Mouse (Mus musculus): ENCODE measurements at regions not wholly inside any gene's neighbourhood (a gene's known extent, or its start where the extent isn't known, plus 50 kb on each side); places are given as distances from the start of the nearest gene placed in this dataset.

DNA sequence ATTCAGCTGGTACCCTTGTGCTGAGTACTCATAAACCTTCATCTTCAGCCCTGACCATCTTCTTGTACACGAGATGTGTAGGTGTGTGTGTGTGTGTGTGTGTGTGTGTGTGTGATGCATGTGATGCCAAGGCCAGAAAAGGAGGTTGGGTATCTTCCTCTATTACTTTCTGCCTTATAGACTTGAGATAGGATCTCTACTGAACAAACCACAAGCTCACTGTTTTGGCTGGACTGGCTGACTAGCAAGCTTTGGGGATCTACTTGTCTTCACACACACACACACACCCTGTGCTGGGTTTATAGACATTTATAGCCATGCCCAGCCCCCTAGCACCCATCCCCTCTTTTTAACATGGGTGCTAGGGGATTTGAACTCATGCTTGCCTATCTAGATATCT lies 79.4 kb upstream of the Egln3 start:
- no peaks in the 10 kb centered on the region for H3K27me3 ChIP-seq (ENCODE audit: control insufficient read depth, insufficient read depth, low read length, poor library complexity, severe bottlenecking)
- no peak overlapping the region for H3K27ac ChIP-seq (ENCODE audit: insufficient read depth, low read length)
- no peak overlapping the region for H3K4me3 ChIP-seq (ENCODE audit: low read depth, low read length)
- TF ChIP-seq POLR2A (IDR thresholded peaks at IDR 0.05; ENCODE audit: insufficient read depth, low read length) (no peak), EP300 (IDR thresholded peaks at IDR 0.05; ENCODE audit: insufficient read depth, low read depth, low read length) (no peak), CTCF (IDR thresholded peaks at IDR 0.05; ENCODE audit: low read depth, low read length) (no peak)
- H3K36me3 ChIP-seq (ENCODE audit: control insufficient read depth, insufficient read depth, low read length, poor library complexity, severe bottlenecking): no peaks in the 10 kb centered on the region
- H3K9me3 ChIP-seq (replicated peaks; ENCODE audit: control insufficient read depth, insufficient read depth, low read length, poor library complexity, severe bottlenecking): no peaks in the 10 kb centered on the region
- H3K4me1 ChIP-seq (ENCODE audit: control insufficient read depth, insufficient read depth, low read length): no peaks in the 10 kb centered on the region
- H3K9ac ChIP-seq (ENCODE audit: low read depth, poor library complexity, severe bottlenecking): no peak overlapping the region

DNA sequence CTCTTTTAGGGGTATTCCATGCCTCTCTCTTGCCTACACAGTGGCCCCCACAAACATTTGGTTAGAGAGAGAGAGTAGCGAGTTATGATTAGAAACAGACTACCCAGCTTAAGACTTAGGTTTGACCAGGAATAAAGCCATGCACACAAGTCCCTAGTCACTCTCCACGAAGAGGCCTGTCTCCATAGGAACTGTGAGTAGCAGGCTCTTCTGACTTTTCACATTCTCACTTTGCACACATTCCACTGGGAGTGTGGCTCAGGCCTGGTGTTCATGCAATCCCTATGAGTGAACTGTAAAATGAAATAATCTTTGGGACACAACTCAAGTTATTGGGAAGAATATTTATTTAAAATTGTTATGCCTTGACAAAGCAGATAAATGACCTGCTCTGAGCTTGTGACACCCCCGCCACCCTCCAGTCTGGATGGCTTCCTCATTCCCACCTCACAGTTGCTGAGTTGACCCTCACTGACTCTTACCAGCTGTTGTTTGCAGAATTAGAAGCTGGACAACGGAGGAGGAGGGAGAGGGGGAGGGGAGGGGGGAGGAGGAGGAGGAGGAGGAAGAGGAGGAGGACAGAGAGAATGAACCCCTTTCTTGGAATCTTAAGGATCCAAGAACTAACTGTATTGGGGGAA lies 78.7 kb upstream of the Egln3 start:
- Histone ChIP-seq H3K9ac (ENCODE audit: low read depth, poor library complexity, severe bottlenecking) (no peak overlapping the region), H3K4me3 (ENCODE audit: low read depth, low read length) (no peak overlapping the region), H3K27me3 (ENCODE audit: control insufficient read depth, insufficient read depth, low read length, poor library complexity, severe bottlenecking) (no peaks in the 10 kb centered on the region), H3K27ac (ENCODE audit: insufficient read depth, low read length) (no peak overlapping the region), H3K4me1 (ENCODE audit: control insufficient read depth, insufficient read depth, low read length) (no peaks in the 10 kb centered on the region), H3K9me3 (replicated peaks; ENCODE audit: control insufficient read depth, insufficient read depth, low read length, poor library complexity, severe bottlenecking) (no peaks in the 10 kb centered on the region), H3K36me3 (ENCODE audit: control insufficient read depth, insufficient read depth, low read length, poor library complexity, severe bottlenecking) (no peaks in the 10 kb centered on the region)
- no peak for TF ChIP-seq CTCF (IDR thresholded peaks at IDR 0.05; ENCODE audit: low read depth, low read length)
- no peak for TF ChIP-seq EP300 (IDR thresholded peaks at IDR 0.05; ENCODE audit: insufficient read depth, low read depth, low read length)
- no peak for TF ChIP-seq POLR2A (IDR thresholded peaks at IDR 0.05; ENCODE audit: insufficient read depth, low read length)

DNA sequence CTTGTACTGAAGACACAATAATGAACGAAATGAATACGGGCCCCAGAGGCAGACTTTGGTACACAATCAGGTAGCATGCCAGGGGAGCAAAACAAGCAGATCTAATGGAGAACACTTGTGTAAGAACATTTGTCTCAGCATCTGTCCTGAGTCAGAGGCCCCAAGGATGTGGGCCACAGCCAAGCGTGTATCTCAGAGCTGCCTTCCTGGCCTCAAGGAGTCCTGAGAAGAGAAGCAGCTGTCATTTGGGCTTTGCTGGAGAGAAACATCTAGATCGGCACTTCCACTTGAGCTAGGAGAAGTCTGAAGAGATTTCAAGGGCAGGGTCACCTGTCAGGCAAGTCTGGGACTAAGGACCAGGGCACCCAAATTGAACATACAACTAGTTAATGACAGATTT lies 76.8 kb upstream of the Egln3 start:
- Histone ChIP-seq H3K4me3 (ENCODE audit: low read depth, low read length) (no peak overlapping the region), H3K27ac (ENCODE audit: insufficient read depth, low read length) (no peak overlapping the region), H3K9me3 (replicated peaks; ENCODE audit: control insufficient read depth, insufficient read depth, low read length, poor library complexity, severe bottlenecking) (no peaks in the 10 kb centered on the region), H3K27me3 (ENCODE audit: control insufficient read depth, insufficient read depth, low read length, poor library complexity, severe bottlenecking) (no peaks in the 10 kb centered on the region), H3K9ac (ENCODE audit: low read depth, poor library complexity, severe bottlenecking) (no peak overlapping the region), H3K4me1 (ENCODE audit: control insufficient read depth, insufficient read depth, low read length) (no peaks in the 10 kb centered on the region), H3K36me3 (ENCODE audit: control insufficient read depth, insufficient read depth, low read length, poor library complexity, severe bottlenecking) (no peaks in the 10 kb centered on the region)
- no peak for TF ChIP-seq CTCF (IDR thresholded peaks at IDR 0.05; ENCODE audit: low read depth, low read length)
- no peak for TF ChIP-seq POLR2A (IDR thresholded peaks at IDR 0.05; ENCODE audit: insufficient read depth, low read length)
- TF ChIP-seq EP300 (IDR thresholded peaks at IDR 0.05; ENCODE audit: insufficient read depth, low read depth, low read length): no peak

DNA sequence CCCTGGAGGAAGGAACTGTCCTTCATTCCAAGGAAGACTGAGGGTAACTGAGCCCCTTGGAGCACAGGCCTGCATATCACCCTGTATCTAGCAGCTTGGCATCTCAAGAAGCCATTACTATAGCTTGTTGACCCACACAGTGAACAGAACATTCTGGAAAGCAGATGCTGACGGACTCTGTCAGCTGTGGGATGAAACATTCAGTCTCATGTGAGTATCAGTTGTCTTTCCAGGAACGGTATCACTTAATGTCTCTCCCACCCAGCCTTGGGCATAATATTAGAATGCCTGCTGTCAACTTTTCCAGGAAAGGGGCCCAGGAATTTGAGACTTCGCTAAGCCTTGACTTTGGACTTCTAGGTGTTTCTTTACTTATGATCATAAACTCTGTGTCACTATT lies 76.3 kb upstream of the Egln3 start:
- H3K27ac ChIP-seq (ENCODE audit: insufficient read depth, low read length): no peak overlapping the region
- no peak overlapping the region for H3K4me3 ChIP-seq (ENCODE audit: low read depth, low read length)
- H3K27me3 ChIP-seq (ENCODE audit: control insufficient read depth, insufficient read depth, low read length, poor library complexity, severe bottlenecking): no peaks in the 10 kb centered on the region
- H3K9ac ChIP-seq (ENCODE audit: low read depth, poor library complexity, severe bottlenecking): no peak overlapping the region
- TF ChIP-seq CTCF (IDR thresholded peaks at IDR 0.05; ENCODE audit: low read depth, low read length) (no peak), POLR2A (IDR thresholded peaks at IDR 0.05; ENCODE audit: insufficient read depth, low read length) (no peak), EP300 (IDR thresholded peaks at IDR 0.05; ENCODE audit: insufficient read depth, low read depth, low read length) (no peak)
- H3K9me3 ChIP-seq (replicated peaks; ENCODE audit: control insufficient read depth, insufficient read depth, low read length, poor library complexity, severe bottlenecking): no peaks in the 10 kb centered on the region
- no peaks in the 10 kb centered on the region for H3K36me3 ChIP-seq (ENCODE audit: control insufficient read depth, insufficient read depth, low read length, poor library complexity, severe bottlenecking)
- H3K4me1 ChIP-seq (ENCODE audit: control insufficient read depth, insufficient read depth, low read length): no peaks in the 10 kb centered on the region

DNA sequence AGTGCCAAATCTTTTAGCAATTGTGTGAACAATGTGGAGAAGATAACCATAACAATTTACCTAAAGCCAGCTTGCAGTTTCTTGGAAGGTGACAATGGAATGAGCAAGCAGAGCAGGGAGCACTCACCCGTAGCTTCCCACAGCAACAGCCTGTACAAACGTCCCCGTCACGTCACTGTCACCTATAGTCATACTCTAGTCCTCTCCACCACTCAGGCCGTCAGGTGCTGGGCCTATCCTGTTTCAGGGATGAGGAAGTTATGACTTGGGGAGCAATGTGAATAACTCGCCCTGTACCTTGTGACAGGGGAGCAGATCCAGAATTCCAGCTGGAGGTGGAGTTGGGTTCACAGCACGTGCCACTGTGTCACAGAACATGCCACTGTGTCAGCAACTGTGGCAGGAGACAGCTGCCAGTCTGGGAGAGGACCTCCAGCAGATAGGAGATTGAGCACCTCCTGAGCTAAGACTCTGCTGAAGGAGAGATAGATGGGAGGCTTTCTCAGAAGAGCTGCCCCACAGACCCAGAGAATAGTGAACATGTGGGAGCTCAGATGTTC lies 73.4 kb upstream of the Egln3 start:
- TF ChIP-seq POLR2A (IDR thresholded peaks at IDR 0.05; ENCODE audit: insufficient read depth, low read length): no peak
- TF ChIP-seq EP300 (IDR thresholded peaks at IDR 0.05; ENCODE audit: insufficient read depth, low read depth, low read length): no peak
- TF ChIP-seq CTCF (IDR thresholded peaks at IDR 0.05; ENCODE audit: low read depth, low read length): no peak
- no peaks in the 10 kb centered on the region for H3K4me1 ChIP-seq (ENCODE audit: control insufficient read depth, insufficient read depth, low read length)
- no peaks in the 10 kb centered on the region for H3K9me3 ChIP-seq (replicated peaks; ENCODE audit: control insufficient read depth, insufficient read depth, low read length, poor library complexity, severe bottlenecking)
- no peak overlapping the region for H3K9ac ChIP-seq (ENCODE audit: low read depth, poor library complexity, severe bottlenecking)
- H3K4me3 ChIP-seq (ENCODE audit: low read depth, low read length): no peak overlapping the region
- H3K27ac ChIP-seq (ENCODE audit: insufficient read depth, low read length): no peak overlapping the region
- H3K36me3 ChIP-seq (ENCODE audit: control insufficient read depth, insufficient read depth, low read length, poor library complexity, severe bottlenecking): no peaks in the 10 kb centered on the region
- no peaks in the 10 kb centered on the region for H3K27me3 ChIP-seq (ENCODE audit: control insufficient read depth, insufficient read depth, low read length, poor library complexity, severe bottlenecking)

DNA sequence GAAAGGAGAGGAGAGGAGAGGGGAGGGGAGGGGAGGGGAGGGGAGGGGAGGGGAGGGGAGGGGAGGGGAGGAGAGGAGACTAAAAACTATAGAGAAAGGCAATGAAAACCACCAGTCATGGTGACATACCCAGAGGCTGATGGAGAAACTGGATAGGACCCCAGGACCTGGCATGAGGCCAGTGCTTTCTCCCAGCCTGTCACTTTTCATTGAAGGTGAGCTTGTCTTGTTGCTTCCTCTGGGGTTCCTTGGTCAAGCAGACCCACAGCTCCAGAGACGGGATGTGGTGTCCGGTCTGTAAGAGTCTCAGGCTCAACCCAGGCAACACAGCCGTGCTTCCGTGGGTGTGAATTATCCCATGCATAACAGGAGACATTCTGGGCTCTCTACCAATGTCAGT lies 69.8 kb upstream of the Egln3 start:
- no peaks in the 10 kb centered on the region for H3K9me3 ChIP-seq (replicated peaks; ENCODE audit: control insufficient read depth, insufficient read depth, low read length, poor library complexity, severe bottlenecking)

More for the DNA sequence above, 69.8 kb upstream of the Egln3 start:
- no peak overlapping the region for H3K4me3 ChIP-seq (ENCODE audit: low read depth, low read length)
- no peaks in the 10 kb centered on the region for H3K36me3 ChIP-seq (ENCODE audit: control insufficient read depth, insufficient read depth, low read length, poor library complexity, severe bottlenecking)
- H3K27me3 ChIP-seq (ENCODE audit: control insufficient read depth, insufficient read depth, low read length, poor library complexity, severe bottlenecking): no peaks in the 10 kb centered on the region
- TF ChIP-seq POLR2A (IDR thresholded peaks at IDR 0.05; ENCODE audit: insufficient read depth, low read length) (no peak), EP300 (IDR thresholded peaks at IDR 0.05; ENCODE audit: insufficient read depth, low read depth, low read length) (no peak)
- no peaks in the 10 kb centered on the region for H3K4me1 ChIP-seq (ENCODE audit: control insufficient read depth, insufficient read depth, low read length)
- H3K27ac ChIP-seq (ENCODE audit: insufficient read depth, low read length): no peak overlapping the region
- H3K9ac ChIP-seq (ENCODE audit: low read depth, poor library complexity, severe bottlenecking): no peak overlapping the region
